Mouse (Mus musculus): Measurements from ENCODE around the gene Large2.

The Large2 gene

DNA sequence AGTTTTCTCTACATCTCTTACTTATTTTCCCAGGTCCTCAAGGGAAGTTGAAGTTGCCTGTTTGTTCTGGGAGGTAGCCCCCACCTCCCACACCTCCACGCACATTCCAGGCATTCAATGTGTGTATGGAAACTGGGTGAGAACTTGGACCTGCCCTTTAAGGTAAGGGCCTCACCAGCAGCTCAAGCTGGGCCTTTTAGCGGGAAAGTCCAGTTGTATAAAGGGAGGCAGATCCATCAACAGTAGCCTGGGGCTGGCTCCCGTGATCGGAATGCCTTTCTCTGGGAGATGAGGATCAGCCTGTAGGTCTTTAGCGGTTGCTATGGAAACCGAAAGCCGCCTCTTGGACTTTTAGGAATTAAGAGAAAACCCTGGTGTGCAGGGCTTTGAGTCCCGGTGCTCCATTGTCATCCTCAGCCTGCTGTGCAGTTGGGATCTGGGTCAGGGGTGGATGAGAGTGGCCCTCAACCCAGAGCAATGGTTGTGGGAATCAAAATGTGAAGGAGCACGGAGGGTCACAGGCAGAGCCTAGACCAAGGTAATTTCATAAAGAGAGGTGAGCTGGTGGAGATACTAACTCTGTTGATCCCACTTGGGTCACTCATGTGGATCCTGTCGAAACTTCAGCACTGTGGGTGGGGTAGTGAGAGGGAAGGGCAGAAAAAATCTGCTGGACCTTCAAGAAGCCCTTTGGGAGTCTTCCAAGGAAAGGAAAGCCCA is 2.5 kb downstream of the Large2 start:
- DNase-seq: no peak

DNA sequence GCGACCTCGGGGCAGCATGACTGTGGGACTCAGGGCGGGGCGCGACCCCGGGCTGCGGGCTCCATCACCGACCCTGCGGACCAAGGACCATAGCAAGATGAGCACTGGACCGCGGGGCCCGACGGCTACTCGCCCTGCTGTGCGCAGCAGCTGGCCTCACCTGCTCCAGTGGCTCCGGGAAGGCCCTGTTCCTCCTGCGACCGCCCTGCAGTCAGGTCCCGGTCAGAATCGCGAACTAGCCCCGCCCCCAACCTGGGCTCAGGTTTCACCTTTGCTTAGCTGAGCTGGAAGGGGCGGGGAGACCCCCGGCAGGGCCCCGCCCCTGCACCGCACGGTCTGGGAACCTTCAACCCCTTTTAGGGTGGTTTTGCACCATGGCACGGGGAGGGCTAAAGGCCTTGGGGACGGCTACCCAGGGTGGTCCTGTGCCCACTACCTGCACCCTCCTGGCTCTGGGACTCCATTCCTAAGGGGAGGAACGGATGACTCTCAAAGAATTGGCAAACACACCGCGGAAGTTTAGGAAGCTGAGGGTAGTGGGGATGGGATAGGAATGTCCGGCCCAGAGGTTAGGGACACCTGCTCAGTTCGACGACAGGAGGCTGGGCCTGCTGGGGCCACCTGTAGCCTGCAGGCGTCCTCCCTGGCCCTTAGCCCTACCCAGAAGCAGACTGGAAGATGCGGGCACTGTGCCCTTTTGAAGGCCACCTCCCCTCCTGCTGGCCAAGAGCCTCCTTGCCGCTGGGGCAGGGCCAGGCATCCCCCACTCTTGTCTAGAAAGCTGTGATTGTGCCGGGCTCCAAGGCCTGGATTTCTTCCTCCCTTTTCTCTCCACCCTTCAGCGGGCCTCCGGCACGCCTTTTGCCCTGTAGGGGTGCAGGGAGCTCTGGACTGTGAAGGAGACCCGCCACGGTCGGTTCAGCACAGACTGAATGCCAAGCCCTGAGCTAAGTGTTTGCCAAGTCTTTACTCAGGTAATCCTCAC is 3.6 kb downstream of the Large2 start:
- DNase-seq: no peak

DNA sequence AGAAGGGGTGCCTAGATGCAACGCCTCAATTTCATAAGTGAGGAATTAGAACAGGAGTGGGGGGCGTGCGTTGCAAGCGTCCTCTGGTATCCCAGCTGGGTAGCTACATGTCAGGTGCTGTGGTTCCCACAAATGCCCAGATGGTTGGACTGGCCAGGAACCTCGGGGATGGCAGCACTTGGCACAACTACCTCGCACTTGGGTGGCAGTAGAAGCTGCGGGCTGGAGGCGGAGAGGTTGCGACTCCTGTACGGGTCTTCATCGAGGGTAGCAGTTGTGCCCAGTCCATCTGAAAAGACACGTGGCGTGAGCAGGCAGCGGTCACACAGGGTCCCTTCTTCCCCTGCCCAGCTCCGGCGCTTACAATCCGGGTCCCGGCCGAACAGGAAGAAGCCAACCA is 4.3 kb downstream of the Large2 start:
- no peak for DNase-seq

DNA sequence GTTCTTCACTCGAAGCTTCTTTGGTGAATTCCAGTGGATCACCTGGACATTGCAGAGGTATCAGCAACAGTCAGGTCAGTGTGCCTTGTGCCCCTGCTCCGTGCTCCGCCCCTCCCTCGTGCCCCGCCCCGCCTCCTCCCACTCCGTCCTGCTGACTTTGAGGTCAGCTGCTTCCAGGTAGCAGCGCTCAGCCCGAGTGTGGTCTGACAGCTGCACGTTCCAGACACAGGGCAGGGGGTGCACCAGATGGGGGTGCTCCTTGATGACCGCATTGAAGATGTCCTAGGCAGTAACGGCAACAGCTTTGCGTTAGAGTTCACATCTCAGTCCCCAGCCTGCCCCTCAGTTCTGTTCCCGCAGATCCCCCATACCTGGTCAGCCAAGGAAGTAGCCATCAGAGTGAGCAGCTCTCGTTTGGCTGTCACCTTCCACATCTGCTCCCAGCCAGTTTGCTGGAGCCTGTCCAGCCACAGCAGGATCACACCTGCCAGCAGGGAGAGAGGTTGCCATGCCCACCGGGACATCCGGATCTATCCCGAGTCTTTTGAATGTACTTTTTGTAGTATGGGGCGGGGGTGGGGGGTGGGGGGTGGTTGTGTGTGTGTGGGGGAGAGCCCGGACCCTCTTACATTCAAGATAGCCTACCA is 7.2 kb downstream of the Large2 start:
- DNase-seq: no peak

DNA sequence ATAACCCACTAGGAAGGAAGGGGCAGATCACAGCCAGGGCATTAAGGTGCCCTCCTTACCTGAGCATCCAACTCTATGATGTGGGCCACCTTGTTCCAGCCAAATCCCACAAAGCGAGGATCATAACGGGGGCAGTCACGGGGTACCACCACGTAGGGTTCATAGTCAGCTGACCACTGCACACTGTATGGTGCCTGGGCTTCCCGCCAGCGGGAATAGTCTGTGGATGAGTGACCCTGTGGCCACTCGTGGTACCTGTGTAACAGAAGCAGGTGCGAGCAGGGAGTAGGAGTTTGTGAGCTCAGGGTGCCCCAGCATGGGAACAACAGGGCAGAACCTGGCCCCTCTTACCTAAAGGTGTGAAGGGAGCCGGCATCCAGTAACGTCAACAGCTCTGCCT is 9.1 kb downstream of the Large2 start:
- peak; percentile 6 for DNase-seq

DNA sequence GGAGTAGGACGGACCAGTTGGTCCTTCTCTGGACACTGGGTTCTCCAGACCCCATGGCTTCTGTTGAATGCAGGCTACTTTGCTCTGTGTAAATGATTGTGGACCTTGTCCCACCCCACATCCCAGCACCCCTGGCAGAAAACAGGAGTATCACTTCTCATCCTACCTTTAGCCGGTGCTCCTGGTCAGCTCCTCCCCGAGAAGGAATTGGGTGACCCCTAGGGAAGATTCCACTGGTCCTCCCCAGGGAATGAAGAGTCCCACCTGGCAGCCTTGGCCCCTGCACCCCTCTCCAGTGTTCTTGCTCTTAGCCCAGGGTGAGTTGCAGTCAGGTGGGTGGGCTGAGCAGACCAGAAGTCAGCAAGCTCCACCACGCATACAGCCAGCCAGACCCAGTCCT is 10.6 kb downstream of the Large2 start:
- no peak for DNase-seq

DNA sequence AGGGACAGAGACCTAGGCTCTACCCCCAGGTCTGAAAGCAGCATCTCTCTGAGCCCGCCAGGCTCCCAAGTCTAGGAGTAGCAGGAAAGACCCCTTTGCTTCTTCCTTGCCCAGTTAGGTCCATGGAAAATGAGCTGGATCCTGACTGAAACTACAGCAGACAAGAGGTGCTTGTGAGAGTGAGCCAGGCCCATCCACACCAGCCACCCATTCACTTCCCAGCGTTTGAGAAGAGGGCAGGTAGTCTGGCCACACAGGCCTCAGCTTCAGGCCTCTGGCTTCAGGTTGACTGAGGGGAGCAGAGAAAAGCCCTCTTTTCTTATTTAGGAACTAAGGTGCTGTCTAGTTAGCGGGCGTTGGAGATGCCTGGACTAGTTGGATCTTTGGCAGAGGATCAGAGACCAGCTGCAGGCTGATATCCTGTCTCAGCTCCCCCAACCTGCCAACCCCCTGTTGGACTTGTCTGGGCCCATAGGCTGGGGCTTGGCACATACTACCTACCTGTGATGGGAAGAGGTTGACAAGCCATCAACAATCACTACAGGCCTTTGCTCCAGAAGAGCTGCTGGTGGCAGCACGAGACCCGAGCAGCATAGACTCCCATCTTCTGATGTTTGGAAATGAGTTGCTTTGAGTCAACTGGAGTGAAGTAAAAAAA is 12.0 kb downstream of the Large2 start:
- DNase-seq: no peak

GRCm38 (mm10) chr2:92361795-92362194 is 12.9 kb downstream of the Large2 start:
- DNase-seq: no peak

DNA sequence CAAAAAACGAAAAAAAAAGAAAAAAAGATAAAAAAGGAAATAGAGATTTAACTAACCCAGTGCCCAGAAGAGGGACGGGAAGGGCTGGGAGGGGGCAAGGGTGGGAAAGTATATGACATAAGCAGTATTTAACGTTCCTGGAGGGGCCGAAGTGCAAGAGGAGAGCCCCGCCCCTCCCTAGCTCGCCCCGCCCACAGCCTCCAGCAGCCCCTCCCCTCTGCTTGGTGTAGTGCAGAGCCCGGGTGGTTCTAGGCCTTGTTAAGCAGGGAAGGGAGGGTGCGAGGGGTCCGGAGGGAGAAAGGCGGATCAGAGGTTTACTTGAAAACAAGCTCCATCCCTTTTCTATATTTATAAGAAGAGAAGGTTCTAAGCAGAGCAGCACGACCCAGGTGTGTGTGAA is 13.8 kb downstream of the Large2 start:
- no peak for DNase-seq

- DNase-seq: no peak
Observed at GRCm38 (mm10) chr2:92360186-92360823, 14.4 kb downstream of the Large2 start.

GRCm38 (mm10) chr2:92359301-92359700 is 15.4 kb downstream of the Large2 start:
- DNase-seq: no peak

DNA sequence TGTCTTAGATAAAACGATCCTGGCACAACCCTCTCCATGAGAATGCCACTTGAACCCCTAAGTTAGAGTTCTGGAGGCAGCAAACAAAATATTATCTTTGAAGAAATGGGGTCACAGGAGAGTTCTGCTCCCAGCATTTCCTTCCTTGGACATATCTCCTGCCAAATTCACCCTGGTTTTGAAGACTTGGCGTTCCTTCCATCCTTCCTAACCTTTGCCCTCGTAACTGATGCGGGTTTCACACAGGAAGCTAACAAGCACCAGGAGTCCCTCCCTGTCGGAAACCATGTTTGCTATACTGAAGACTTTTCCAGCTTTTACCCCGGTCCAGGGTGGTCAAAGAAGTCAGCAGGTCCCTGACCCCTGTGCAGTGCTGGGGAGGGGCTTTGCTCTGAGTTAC is 20.4 kb downstream of the Large2 start:
- DNase-seq: no peak

DNA sequence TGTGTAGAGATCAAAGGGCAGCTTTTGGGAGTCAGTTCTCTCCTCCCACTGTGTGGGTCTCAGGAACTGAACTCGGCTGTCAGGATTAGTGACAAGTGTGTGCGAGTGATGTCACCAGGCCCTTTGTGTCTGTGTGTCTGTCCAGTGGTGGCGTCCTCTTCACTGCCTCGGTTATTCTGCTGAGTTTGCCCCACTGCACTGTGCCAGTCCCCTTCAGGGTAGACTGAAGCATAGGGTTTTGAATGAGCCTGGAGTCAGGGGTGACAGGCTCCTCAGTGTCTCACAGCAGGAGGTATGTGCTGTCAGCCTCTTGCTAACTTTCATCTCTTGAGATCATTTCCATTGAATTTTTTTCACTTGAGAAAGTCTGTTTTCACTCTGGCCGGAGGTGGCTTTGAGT is 21.3 kb downstream of the Large2 start:
- DNase-seq: no peak

- DNase-seq: no peak
Observed at GRCm38 (mm10) chr2:92350686-92351085, 24.0 kb downstream of the Large2 start.

- DNase-seq: no peak
Observed at GRCm38 (mm10) chr2:92349589-92350425, 24.9 kb downstream of the Large2 start.

- no peak for DNase-seq
Observed at GRCm38 (mm10) chr2:92347191-92347590, 27.5 kb downstream of the Large2 start.

DNA sequence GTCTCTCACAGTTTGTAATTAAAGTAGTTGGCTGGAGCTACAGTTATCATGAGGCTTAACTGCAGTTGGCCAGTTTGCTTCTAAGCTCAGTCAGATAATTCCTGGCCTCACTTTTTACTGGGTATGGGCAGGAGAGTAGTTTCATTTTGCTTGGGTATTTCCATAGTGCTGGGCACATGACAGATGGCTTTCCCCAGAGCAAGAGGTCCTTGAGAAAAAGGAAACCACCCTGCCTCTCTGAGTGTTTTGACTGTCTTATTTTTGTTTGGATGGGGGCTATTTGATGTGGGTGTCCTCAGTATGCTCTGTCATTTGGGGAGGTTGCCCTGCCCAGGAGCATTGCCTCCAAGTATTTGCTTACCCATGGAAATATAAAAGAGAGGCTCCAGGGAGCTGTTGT is 32.3 kb downstream of the Large2 start:
- DNase-seq: no peak

DNA sequence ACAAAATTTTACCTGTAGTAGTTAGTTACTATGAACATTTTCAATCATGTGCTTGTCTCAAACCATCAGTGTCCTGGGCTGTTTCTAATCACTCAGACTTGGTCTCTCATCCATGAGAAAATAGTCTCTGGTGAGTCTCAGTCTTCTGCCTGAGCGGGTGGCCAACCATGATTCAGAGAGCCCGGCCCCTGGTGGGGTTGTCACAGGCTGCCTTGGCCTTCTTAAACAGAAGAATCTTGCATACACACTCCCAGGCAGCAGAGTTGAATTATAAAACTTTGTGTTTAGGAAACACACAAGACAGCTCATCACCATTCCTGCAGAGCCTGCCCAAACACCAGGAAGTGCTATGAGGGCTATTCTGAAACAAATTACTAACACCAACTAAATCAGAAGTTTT is 42.8 kb downstream of the Large2 start:
- no peak for DNase-seq

DNA sequence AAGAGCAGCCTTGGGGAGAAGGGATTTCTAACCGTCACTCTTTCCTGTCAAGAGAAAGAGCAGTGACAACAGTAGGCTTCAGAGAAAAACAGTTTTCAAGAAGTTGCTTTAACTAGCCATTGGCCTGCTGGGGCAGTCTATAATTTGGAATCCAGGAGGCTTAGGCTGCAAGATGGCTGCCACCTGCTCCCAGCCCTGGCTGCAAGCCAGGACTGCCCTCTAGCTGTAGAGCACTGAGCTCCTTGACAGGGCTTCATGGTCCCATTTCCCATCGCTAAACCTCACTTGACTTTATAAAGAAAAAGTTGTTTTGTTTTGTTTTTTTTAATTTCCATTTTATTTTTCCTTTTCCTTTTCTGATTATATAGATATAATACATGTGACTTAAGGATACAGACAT is 43.3 kb downstream of the Large2 start:
- peak; percentile 22 for DNase-seq

DNA sequence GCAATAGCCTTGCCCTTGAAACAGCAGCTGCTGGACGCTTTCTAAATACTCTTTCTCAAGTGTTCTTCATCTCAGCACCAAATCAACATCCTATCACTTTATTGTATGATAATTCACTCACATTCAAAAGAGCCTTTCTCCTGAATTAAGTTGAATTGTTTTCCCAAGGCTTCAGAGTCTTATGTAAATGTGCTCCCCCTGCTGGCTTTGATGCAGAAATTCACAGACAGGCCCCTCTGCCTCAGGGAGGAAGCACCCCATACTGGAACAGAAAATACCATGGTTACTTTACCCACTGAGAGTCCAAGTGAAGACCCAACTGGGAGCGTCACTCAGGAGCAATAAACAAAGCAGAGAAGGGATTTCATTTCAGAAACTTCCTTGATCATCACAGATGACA is 43.8 kb downstream of the Large2 start:
- no peak for DNase-seq

- no peak for DNase-seq
Observed at GRCm38 (mm10) chr2:92328206-92328605, 46.5 kb downstream of the Large2 start.

GRCm38 (mm10) chr2:92327601-92328000 is 47.1 kb downstream of the Large2 start:
- no peak for DNase-seq

Measured in right cerebral cortex, postnatal 4 days (tissue).